Mouse (Mus musculus): ENCODE results near the gene Fzr1. TPM values are rescaled to one million over a fixed set of nuclear protein-coding genes. Genes with fewer than 3 reads are reported as not detected.

The Fzr1 gene
- 40.8 and 45.2 TPM in 2 replicates for polyA plus RNA-seq (2015; fragmentation: Nextera tagmentation; extraction: Ambion mirVana)

DNA sequence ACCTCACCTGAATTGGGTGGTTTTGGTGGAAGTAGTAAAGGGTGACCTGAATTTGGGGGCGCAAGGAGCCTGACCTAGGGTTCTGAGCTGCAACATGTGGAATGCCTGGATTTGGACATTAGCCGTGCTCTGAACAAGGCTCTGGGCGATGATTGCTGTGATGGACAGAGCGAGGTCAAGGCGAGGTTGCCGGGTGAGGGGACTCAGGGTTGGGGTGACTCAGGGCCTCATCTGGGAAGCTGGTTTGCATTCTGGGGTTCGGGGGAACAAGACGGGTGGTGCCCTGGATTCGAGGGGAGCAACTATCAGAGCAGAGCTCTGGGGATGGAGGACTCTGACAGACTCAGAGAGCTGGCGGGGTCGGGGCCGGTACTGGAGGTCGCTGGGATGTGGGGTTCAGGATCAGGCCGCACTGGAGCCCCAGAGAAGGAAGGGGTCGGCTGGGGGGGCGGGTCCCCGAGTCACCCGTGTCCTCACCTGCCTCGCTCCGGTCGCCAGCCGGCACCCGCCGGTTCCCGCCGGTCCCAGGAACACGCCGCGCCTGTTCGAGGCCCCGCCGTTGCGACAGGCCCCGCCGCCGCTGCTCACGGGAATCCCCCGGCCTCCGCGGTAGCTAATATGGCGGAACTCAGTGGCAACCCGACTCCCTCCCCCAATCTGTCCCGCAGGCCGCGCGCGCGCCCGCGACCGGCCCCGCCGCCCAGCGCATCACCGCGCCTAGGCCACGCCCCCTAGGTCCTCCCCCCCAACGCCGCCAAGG lies at the start of gene Fzr1:
Gene Fzr1, minus strand, starts transcription at position 724 of the 760 bp plus-strand sequence.
- H3K4me3 ChIP-seq (ENCODE audit: low read depth, low read length): peak within 1 kb of the TSS; percentile 86

DNA sequence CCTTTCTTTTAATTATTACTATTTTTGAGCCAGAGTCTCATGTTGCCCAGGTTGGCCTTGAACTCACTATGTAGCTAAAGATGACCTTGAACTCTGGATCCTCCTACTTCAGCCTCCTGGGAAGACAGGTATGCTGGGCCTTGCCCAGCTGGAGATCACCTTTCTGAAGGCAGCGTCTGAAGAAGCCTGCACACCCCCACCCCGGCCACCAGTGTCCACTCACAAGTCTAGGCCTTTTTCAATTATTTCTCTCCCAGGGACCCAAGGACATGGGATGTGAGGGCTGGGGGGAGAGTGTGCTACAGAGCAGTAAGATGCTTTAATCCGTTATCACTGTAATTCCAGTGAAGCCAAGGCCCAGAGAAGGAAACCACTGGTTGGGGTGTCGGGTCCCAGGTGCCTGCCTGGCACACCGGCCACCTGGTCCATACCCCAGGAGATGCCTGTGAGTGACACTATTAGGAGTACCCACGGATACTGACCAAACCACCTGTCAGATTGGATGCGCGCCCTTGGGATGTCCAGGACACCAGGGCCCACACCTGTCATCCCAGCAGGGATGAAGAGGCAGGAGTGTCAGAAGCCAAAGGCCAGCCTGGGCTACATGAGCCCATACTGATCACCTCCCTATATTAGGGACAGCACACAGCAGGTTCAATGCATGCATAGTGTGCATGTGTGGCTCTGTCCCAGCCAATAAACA lies 49.6 kb upstream of the Fzr1 start:
- H3K4me3 ChIP-seq (ENCODE audit: low read depth, low read length): no peak overlapping the region
- no peak overlapping the region for H3K9ac ChIP-seq (ENCODE audit: low read depth, low read length)
- peaks cover 23% of the 10 kb centered on the region for H3K27me3 ChIP-seq (replicated peaks; ENCODE audit: control insufficient read depth, insufficient read depth, low read length)
- no peaks in the 10 kb centered on the region for H3K9me3 ChIP-seq (ENCODE audit: control insufficient read depth)
- H3K4me1 ChIP-seq (replicated peaks; ENCODE audit: control insufficient read depth, insufficient read depth, low read length): 0 out of 2 replicates have a peak, but pooled peaks cover 4% of the 10 kb centered on the region
- ATAC-seq: no peak
- TF ChIP-seq CTCF (IDR thresholded peaks at IDR 0.05; ENCODE audit: low read depth): no peak
- H3K4me2 ChIP-seq (replicated peaks; ENCODE audit: low read depth): no peak overlapping the region
- WGBS: 91% methylated on average over 8 of the region's 8 CpGs
- H3K27ac ChIP-seq (ENCODE audit: low read depth, low read length): no peak overlapping the region
- no peaks in the 10 kb centered on the region for H3K36me3 ChIP-seq (ENCODE audit: control insufficient read depth, insufficient read depth)

More for the DNA sequence above, at the start of gene Fzr1:
- Histone ChIP-seq H3K27me3 (replicated peaks; ENCODE audit: control insufficient read depth, insufficient read depth, low read length) (no peaks in the 10 kb centered on the region), H3K9ac (ENCODE audit: low read depth, low read length) (peak within 1 kb of the TSS; percentile 91), H3K27ac (ENCODE audit: low read depth, low read length) (peak within 1 kb of the TSS; percentile 75), H3K36me3 (ENCODE audit: control insufficient read depth, insufficient read depth) (peaks cover 24% of the 10 kb centered on the region), H3K4me1 (replicated peaks; ENCODE audit: control insufficient read depth, insufficient read depth, low read length) (peaks cover 11% of the 10 kb centered on the region), H3K4me2 (replicated peaks; ENCODE audit: low read depth) (peak within 1 kb of the TSS; percentile 93), H3K9me3 (ENCODE audit: control insufficient read depth) (no peaks in the 10 kb centered on the region)
- WGBS: 1% methylated on average over 42 of the region's 59 CpGs
- ATAC-seq: no peak; the same call in 1 of the 2 replicates
- TF ChIP-seq CTCF (IDR thresholded peaks at IDR 0.05; ENCODE audit: low read depth): no peak

DNA sequence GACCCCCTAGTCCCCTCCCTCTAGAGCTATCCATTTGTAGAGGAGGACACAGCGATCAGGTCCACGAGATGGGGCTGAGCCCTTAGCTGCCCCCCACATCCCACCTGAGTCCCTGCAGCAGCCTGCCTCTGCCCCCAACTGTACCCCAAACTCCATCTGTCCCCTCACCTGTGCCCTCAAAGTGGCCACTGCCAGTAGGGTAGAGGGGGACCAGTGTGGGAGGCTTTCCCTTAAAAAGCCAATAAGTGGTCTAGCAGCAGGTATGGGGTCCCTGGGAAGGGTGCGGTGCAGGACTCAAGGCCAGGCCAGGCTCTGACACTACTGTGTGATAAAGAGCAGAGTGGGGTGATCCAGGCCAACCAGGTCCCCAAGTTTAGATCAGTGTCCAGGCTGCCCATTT lies 49.0 kb upstream of the Fzr1 start:
- Histone ChIP-seq H3K9ac (ENCODE audit: low read depth, low read length) (0 out of 2 replicates have a peak overlapping the region, but pooled peaks have one; percentile 44), H3K27ac (ENCODE audit: low read depth, low read length) (no peak overlapping the region)

DNA sequence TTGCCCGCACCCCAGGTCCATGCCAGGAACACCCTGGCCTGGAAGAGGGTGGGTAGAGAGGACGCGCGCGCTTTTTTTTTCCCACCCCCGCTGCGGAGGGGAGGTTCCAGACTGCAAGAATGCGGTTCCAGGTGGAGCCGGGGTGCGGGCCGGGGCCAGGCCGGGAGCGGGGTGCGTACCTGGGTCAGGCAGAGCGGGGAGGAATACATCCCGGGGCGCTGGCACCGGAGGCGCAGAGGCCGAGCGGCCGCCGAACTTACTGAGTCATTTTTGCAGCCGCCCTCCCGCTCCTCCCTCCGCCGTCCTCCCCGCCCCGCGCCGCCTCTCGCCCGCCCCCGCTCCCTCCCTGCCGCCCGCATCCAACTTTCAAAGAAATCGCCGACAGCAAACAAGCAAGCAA lies 48.6 kb upstream of the Fzr1 start:
- 0 out of 2 replicates have a peak, but pooled peaks cover 4% of the 10 kb centered on the region for H3K4me1 ChIP-seq (replicated peaks; ENCODE audit: control insufficient read depth, insufficient read depth, low read length)
- no peak for ATAC-seq
- peaks cover 23% of the 10 kb centered on the region for H3K27me3 ChIP-seq (replicated peaks; ENCODE audit: control insufficient read depth, insufficient read depth, low read length)
- peak overlapping the region; percentile 50 for H3K4me3 ChIP-seq (ENCODE audit: low read depth, low read length)
- under 1% methylated on average over 33 of the region's 38 CpGs for WGBS
- H3K27ac ChIP-seq (ENCODE audit: low read depth, low read length): no peak overlapping the region
- peak overlapping the region; percentile 72 for H3K4me2 ChIP-seq (replicated peaks; ENCODE audit: low read depth)
- no peaks in the 10 kb centered on the region for H3K9me3 ChIP-seq (ENCODE audit: control insufficient read depth)
- no peak for TF ChIP-seq CTCF (IDR thresholded peaks at IDR 0.05; ENCODE audit: low read depth)
- H3K9ac ChIP-seq (ENCODE audit: low read depth, low read length): peak overlapping the region; percentile 44
- H3K36me3 ChIP-seq (ENCODE audit: control insufficient read depth, insufficient read depth): no peaks in the 10 kb centered on the region

More for the DNA sequence above, 49.0 kb upstream of the Fzr1 start:
- Histone ChIP-seq H3K4me1 (replicated peaks; ENCODE audit: control insufficient read depth, insufficient read depth, low read length) (0 out of 2 replicates have a peak, but pooled peaks cover 4% of the 10 kb centered on the region), H3K9me3 (ENCODE audit: control insufficient read depth) (no peaks in the 10 kb centered on the region), H3K27me3 (replicated peaks; ENCODE audit: control insufficient read depth, insufficient read depth, low read length) (peaks cover 23% of the 10 kb centered on the region), H3K4me2 (replicated peaks; ENCODE audit: low read depth) (peak overlapping the region; percentile 72), H3K36me3 (ENCODE audit: control insufficient read depth, insufficient read depth) (no peaks in the 10 kb centered on the region), H3K4me3 (ENCODE audit: low read depth, low read length) (peak overlapping the region; percentile 50)
- no peak for ATAC-seq
- no peak for TF ChIP-seq CTCF (IDR thresholded peaks at IDR 0.05; ENCODE audit: low read depth)
- WGBS: 42% methylated on average over 3 of the region's 3 CpGs

DNA sequence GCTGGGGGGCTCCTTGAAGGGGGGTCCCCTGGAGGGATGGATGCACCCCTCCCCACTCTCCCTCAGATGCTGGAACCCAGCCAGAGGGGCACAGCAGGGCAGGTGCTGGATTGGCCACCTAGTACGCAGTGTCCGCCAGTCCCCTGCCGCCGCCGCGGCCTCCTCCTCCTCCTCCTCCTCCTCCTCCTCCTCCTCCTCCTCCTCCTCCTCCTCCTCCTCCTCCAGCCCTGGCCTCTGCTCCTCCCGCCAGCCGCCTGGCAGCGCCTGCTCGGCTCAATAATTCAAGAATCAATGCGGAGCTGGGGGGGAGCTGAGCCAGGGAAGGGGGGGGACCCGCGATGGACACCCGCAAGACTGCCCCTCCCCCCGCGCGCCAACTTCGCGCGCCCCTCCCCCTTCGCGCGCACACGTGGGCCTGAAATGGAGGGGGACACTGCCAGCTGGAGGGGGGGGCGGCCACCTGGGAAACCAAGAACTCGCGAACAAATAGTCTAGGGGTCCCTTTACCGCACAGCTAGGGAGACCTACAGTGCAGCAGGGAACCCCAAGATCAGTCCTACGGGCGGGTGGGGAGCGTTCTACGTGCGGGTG lies 47.9 kb upstream of the Fzr1 start:
- Histone ChIP-seq H3K36me3 (ENCODE audit: control insufficient read depth, insufficient read depth) (no peaks in the 10 kb centered on the region), H3K4me3 (ENCODE audit: low read depth, low read length) (peak overlapping the region; percentile 50), H3K4me1 (replicated peaks; ENCODE audit: control insufficient read depth, insufficient read depth, low read length) (0 out of 2 replicates have a peak, but pooled peaks cover 4% of the 10 kb centered on the region), H3K4me2 (replicated peaks; ENCODE audit: low read depth) (peak overlapping the region; percentile 72), H3K9me3 (ENCODE audit: control insufficient read depth) (no peaks in the 10 kb centered on the region), H3K9ac (ENCODE audit: low read depth, low read length) (peak overlapping the region; percentile 44), H3K27me3 (replicated peaks; ENCODE audit: control insufficient read depth, insufficient read depth, low read length) (peaks cover 20% of the 10 kb centered on the region), H3K27ac (ENCODE audit: low read depth, low read length) (no peak overlapping the region)
- ATAC-seq: no peak
- no peak for TF ChIP-seq CTCF (IDR thresholded peaks at IDR 0.05; ENCODE audit: low read depth)
- 3% methylated on average over 22 of the region's 33 CpGs for WGBS

All from intestine, postnatal 0 days (tissue).